Mouse (Mus musculus) lung, embryonic 15.5 days (tissue): ENCODE measurements at regions not wholly inside any gene's neighbourhood (a gene's known extent, or its start where the extent isn't known, plus 50 kb on each side); places are given as distances from the start of the nearest gene placed in this dataset.
"Not testable (repeated sequence)": the region's sequence is repeated elsewhere in the genome, so short reads cannot be mapped to it uniquely, and the experiment has no call there.

ENCODE experiments used
- ATAC-seq: fragments of 200-750 bp; cut with Nextera tagmentation; 2 replicates; pipeline ENCODE4 v1.8.0; 2017; ENCODE audit warnings: moderate number of reproducible peaks, borderline replicate concordance; ENCODE audit not compliant: low FRiP score, low TSS enrichment; ENCODE audit errors: extremely low read depth
- H3K27ac ChIP-seq: fragments of 300-500 bp; sonication (generic); 2 replicates; pipeline ENCODE4 v1.5.1; 2015; ENCODE audit warnings: moderate library complexity, mild to moderate bottlenecking, inconsistent platforms
- H3K27me3 ChIP-seq: fragments of 300-500 bp; sonication (generic); 2 replicates; pipeline ENCODE4 v1.6.1; 2015; ENCODE audit warnings: inconsistent platforms
- H3K36me3 ChIP-seq: fragments of 300-500 bp; sonication (generic); 2 replicates; pipeline ENCODE4 v1.6.1; 2015; ENCODE audit warnings: inconsistent platforms
- H3K4me1 ChIP-seq: fragments of 300-500 bp; sonication (generic); 2 replicates; pipeline ENCODE4 v1.6.1; 2015; ENCODE audit warnings: inconsistent platforms
- H3K4me2 ChIP-seq: fragments of 300-500 bp; sonication (generic); 2 replicates; pipeline ENCODE4 v1.6.1; 2015; ENCODE audit warnings: inconsistent platforms, mild to moderate bottlenecking, moderate library complexity
- H3K4me3 ChIP-seq: fragments of 300-500 bp; sonication (generic); 2 replicates; pipeline ENCODE4 v1.5.1; 2015; ENCODE audit warnings: mild to moderate bottlenecking, inconsistent platforms
- H3K9ac ChIP-seq: fragments of 300-500 bp; sonication (generic); 2 replicates; pipeline ENCODE4 v1.6.1; 2015; ENCODE audit warnings: inconsistent platforms
- H3K9me3 ChIP-seq: fragments of 300-500 bp; sonication (generic); 2 replicates; pipeline ENCODE4 v1.6.1; 2016; ENCODE audit warnings: inconsistent platforms
- WGBS: fragments of 180-500 bp; shearing (Covaris S2); methylation state at CpG from one replicate; pipeline ENCODE4 v1.1.7; 2015; 5-methylcytosine and 5-hydroxymethylcytosine counted together

GRCm38 (mm10) chr3:7682311-7682710 is 1062.1 kb upstream of the 1700008P02Rik start:
- H3K4me2 ChIP-seq: no peak overlapping the region
- no peak overlapping the region for H3K27ac ChIP-seq
- no peaks in the 10 kb centered on the region for H3K9me3 ChIP-seq
- H3K4me3 ChIP-seq: no peak overlapping the region
- no peaks in the 10 kb centered on the region for H3K36me3 ChIP-seq
- no peaks in the 10 kb centered on the region for H3K27me3 ChIP-seq
- H3K9ac ChIP-seq: no peak overlapping the region
- H3K4me1 ChIP-seq: no peaks in the 10 kb centered on the region
- ATAC-seq: no peak
- 82% methylated on average over 3 of the region's 3 CpGs for WGBS

DNA sequence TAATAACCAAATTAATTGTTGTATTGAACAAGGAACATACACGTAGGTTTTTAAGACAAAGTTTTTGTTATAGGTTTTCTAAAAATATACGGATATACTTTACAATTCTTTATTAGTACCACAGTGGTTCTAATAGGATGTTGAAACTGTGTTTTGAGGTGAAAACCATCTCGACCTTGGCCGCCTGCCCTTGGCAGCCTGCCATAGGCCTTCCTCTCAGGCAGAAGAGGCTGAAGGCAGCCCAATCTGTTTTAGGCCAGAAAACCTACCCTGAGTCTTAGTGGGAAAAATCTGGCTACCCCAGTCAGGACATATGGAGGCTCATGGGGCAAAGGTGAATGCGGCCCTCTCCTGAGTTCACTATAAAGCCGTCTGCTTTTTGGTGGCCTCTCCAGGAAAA is 1049.7 kb upstream of the 1700008P02Rik start:
- H3K9me3 ChIP-seq: no peaks in the 10 kb centered on the region
- no peak overlapping the region for H3K4me3 ChIP-seq
- WGBS: 88% methylated on average over 6 of the region's 6 CpGs
- ATAC-seq: no peak
- no peak overlapping the region for H3K27ac ChIP-seq
- H3K36me3 ChIP-seq: no peaks in the 10 kb centered on the region
- H3K4me2 ChIP-seq: no peak overlapping the region
- no peaks in the 10 kb centered on the region for H3K4me1 ChIP-seq
- H3K9ac ChIP-seq: no peak overlapping the region
- H3K27me3 ChIP-seq: no peaks in the 10 kb centered on the region

DNA sequence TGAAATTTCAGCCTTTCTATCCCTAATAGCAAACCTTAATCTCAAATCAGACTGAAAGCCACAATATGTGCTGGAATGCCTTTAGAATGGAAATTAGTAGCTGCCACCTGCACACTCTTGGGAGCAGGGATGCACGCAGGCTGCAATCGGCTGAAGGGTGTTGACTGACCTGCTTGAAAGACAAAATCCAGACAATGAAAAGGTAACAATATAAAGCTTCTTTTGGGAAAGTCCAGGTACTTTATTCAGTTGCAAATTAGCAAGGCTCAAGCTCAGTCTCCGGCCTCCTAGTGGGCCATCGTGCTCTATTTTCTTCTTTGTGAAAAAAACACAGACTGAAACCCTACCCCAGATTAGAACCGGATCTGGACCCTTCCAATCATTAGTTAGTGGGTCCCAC is 1047.6 kb upstream of the 1700008P02Rik start:
- ATAC-seq, H3K4me1 ChIP-seq, H3K27me3 ChIP-seq, H3K4me2 ChIP-seq, H3K27ac ChIP-seq, H3K9ac ChIP-seq, H3K4me3 ChIP-seq, H3K9me3 ChIP-seq, H3K36me3 ChIP-seq: not testable (repeated sequence)
- WGBS: 85% methylated on average over 5 of the region's 5 CpGs

DNA sequence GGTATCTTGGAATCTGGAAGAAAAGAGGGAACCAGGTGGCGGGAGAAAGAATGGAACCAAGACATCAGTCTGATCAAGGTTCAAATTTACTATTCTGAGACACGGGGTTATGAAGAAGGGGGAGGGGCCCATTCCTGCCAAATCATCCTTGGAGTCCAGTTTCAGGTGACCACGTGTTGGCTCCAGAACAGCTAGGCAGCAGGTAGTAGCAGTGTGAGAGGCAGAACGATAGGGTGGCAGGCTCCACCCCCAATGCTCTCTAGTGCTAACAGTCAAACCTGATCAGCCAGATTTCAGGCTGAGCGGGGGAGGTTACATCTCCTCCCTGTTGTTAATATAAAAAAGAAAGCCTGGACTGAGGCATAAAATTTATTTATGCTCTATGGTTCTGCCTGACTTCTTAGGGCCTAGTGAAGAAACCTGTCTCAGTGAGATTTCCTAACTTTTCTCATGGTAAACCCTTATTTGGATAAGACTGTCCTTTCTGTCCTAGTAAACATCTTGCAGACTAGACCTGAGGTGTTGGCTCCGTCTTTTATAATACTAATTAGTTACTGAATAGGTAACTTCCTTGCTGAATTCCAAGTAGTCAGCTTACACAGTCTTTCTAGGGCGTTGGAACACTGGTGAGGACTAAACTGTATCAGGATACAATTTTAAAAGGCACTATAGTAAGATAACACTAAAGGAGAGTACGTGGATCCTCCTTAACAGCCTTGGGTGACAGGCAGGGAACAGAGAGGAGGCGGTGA is 1046.3 kb upstream of the 1700008P02Rik start:
- H3K9me3 ChIP-seq, H3K4me1 ChIP-seq, ATAC-seq, H3K4me2 ChIP-seq, H3K4me3 ChIP-seq, H3K9ac ChIP-seq, H3K27me3 ChIP-seq, H3K36me3 ChIP-seq, H3K27ac ChIP-seq: not testable (repeated sequence)
- 58% methylated on average over 9 of the region's 9 CpGs for WGBS
